In genomic region chr1:184771202-184771890, GRCm38 (mm10) we compare ENCODE assay signal across 8 mouse cellular contexts. TPM values are rescaled to one million over a fixed set of nuclear protein-coding genes. Genes with fewer than 3 reads are reported as not detected.
A peak's percentile ranks its signal among the peaks of the same experiment; 100 is the strongest.
DNase-seq lines count a peak whose midpoint lies in the region; ATAC-seq and TF ChIP-seq lines count a peak whose summit lies in the region.

No protein-coding gene starts in this region.

- ATAC-seq in heart, embryonic 15.5 days (replicated peaks; ENCODE audit: insufficient number of reproducible peaks, insufficient read depth, low FRiP score, low read depth): peak; percentile 62; the same call in 1 of the 2 replicates
- ATAC-seq in liver, embryonic 15.5 days (ENCODE audit: insufficient read depth): peak; percentile 59
- ATAC-seq in neural tube, embryonic 13.5 days (ENCODE audit: low read depth): peak; percentile 43; the same call in 1 of the 2 replicates

- H3K4me2 ChIP-seq in heart, embryonic 15.5 days: peak overlapping the region; percentile 58
- peak overlapping the region; percentile 34 for H3K4me2 ChIP-seq in liver, embryonic 15.5 days
- peak overlapping the region; percentile 22; the same call in 1 of the 2 replicates for H3K4me2 ChIP-seq in neural tube, embryonic 13.5 days

- DNase-seq in CD4-positive, CD25-positive, alpha-beta regulatory T cell, adult 2 months (ENCODE audit: low read depth, low spot score): peak; percentile 77
- peak; percentile 34 for DNase-seq in c-Kit-negative CD71-positive TER-119-positive erythroid progenitor cells, embryonic 14.5 days (ENCODE audit: low read depth, low spot score)
- DNase-seq in forebrain, embryonic 10.5 days (ENCODE audit: extremely low spot score, low spot score): peak; percentile 80
- DNase-seq in kidney, postnatal 14 days: peak; percentile 81

- TF ChIP-seq POLR2A in testis, adult 2 months (IDR thresholded peaks at IDR 0.05; ENCODE audit: control insufficient read depth, low read depth, low read length): no peak

- peaks cover 15% of the 10 kb centered on the region for H3K27me3 ChIP-seq in forebrain, embryonic 10.5 days (ENCODE audit: poor library complexity, severe bottlenecking)
- 0 out of 2 replicates have a peak, but pooled peaks cover 5% of the 10 kb centered on the region for H3K27me3 ChIP-seq in heart, embryonic 15.5 days
- H3K27me3 ChIP-seq in liver, embryonic 15.5 days: peaks cover 6% of the 10 kb centered on the region
- H3K27me3 ChIP-seq in neural tube, embryonic 13.5 days: peaks cover 9% of the 10 kb centered on the region; the same call in 1 of the 2 replicates
- H3K27me3 ChIP-seq in testis, adult 2 months (ENCODE audit: control insufficient read depth, insufficient read depth, low read length): no peaks in the 10 kb centered on the region

- H3K4me1 ChIP-seq in forebrain, embryonic 10.5 days: peaks cover 10% of the 10 kb centered on the region
- peaks cover 12% of the 10 kb centered on the region for H3K4me1 ChIP-seq in heart, embryonic 15.5 days (replicated peaks)
- H3K4me1 ChIP-seq in liver, embryonic 15.5 days (replicated peaks): peaks cover 9% of the 10 kb centered on the region
- H3K4me1 ChIP-seq in neural tube, embryonic 13.5 days (replicated peaks): 0 out of 2 replicates have a peak, but pooled peaks cover 3% of the 10 kb centered on the region
- H3K4me1 ChIP-seq in testis, adult 2 months (ENCODE audit: control insufficient read depth, insufficient read depth, low read length): peaks cover 6% of the 10 kb centered on the region

- H3K9me3 ChIP-seq in forebrain, embryonic 10.5 days: no peaks in the 10 kb centered on the region
- H3K9me3 ChIP-seq in heart, embryonic 15.5 days (replicated peaks): no peaks in the 10 kb centered on the region
- no peaks in the 10 kb centered on the region for H3K9me3 ChIP-seq in liver, embryonic 15.5 days (replicated peaks)
- no peaks in the 10 kb centered on the region for H3K9me3 ChIP-seq in neural tube, embryonic 13.5 days

- no peak overlapping the region for H3K27ac ChIP-seq in forebrain, embryonic 10.5 days
- H3K27ac ChIP-seq in heart, embryonic 15.5 days: peak overlapping the region; percentile 53
- H3K27ac ChIP-seq in liver, embryonic 15.5 days (replicated peaks): no peak overlapping the region
- no peak overlapping the region for H3K27ac ChIP-seq in neural tube, embryonic 13.5 days (replicated peaks)
- no peak overlapping the region for H3K27ac ChIP-seq in testis, adult 2 months (ENCODE audit: control insufficient read depth, insufficient read depth, low read depth, low read length)

- peak; percentile 88 for TF ChIP-seq CTCF in testis, adult 2 months (IDR thresholded peaks at IDR 0.05; ENCODE audit: control insufficient read depth, insufficient read depth, insufficient replicate concordance, low read depth, low read length)

- peak overlapping the region; percentile 24; the same call in 1 of the 2 replicates for H3K4me3 ChIP-seq in forebrain, embryonic 10.5 days
- peak overlapping the region; percentile 19 for H3K4me3 ChIP-seq in heart, embryonic 15.5 days
- H3K4me3 ChIP-seq in liver, embryonic 15.5 days (replicated peaks): no peak overlapping the region
- H3K4me3 ChIP-seq in neural tube, embryonic 13.5 days: no peak overlapping the region
- peak overlapping the region; percentile 60 for H3K4me3 ChIP-seq in testis, adult 2 months (ENCODE audit: control insufficient read depth, low read depth, low read length)

- 27% methylated on average over 18 of the region's 18 CpGs for WGBS in forebrain, embryonic 10.5 days
- 7% methylated on average over 18 of the region's 18 CpGs for WGBS in heart, embryonic 15.5 days
- WGBS in liver, embryonic 15.5 days (ENCODE audit: insufficient replicate concordance): 3% methylated on average over 18 of the region's 18 CpGs
- 29% methylated on average over 18 of the region's 18 CpGs for WGBS in neural tube, embryonic 13.5 days

- 0 out of 2 replicates have a peak overlapping the region, but pooled peaks have one; percentile 17 for H3K9ac ChIP-seq in heart, embryonic 15.5 days
- no peak overlapping the region for H3K9ac ChIP-seq in liver, embryonic 15.5 days
- H3K9ac ChIP-seq in neural tube, embryonic 13.5 days: no peak overlapping the region

- H3K36me3 ChIP-seq in forebrain, embryonic 10.5 days (replicated peaks): no peaks in the 10 kb centered on the region
- no peaks in the 10 kb centered on the region for H3K36me3 ChIP-seq in heart, embryonic 15.5 days
- H3K36me3 ChIP-seq in liver, embryonic 15.5 days (replicated peaks): no peaks in the 10 kb centered on the region
- no peaks in the 10 kb centered on the region for H3K36me3 ChIP-seq in neural tube, embryonic 13.5 days
- no peaks in the 10 kb centered on the region for H3K36me3 ChIP-seq in testis, adult 2 months (ENCODE audit: control insufficient read depth, insufficient read depth, low read length)

RNA-seq across cellular contexts. Expression of gene Hlx, which starts 38.9 kb away (rescaled TPM):
- 3.2 and 3.3 TPM in 2 replicates for polyA plus RNA-seq in forebrain, embryonic 10.5 days (2016; fragmentation: Nextera tagmentation; extraction: Ambion mirVana)
- polyA plus RNA-seq in heart, embryonic 15.5 days (2015; fragmentation: Nextera tagmentation; extraction: Ambion mirVana): 10.9 and 12.0 TPM in 2 replicates
- polyA plus RNA-seq in liver, embryonic 15.5 days (2015; fragmentation: Nextera tagmentation; extraction: Ambion mirVana): 8.1 and 8.4 TPM in 2 replicates
- 4.1 and 5.1 TPM in 2 replicates for polyA plus RNA-seq in neural tube, embryonic 13.5 days (2015; fragmentation: Nextera tagmentation; extraction: Ambion mirVana)
- polyA plus RNA-seq in testis, adult 2 months (2012; rRNA removed): 0.28 and 0.51 TPM in 2 replicates

RNA-seq across cellular contexts. Expression of gene Marc1, which starts 39.8 kb away (rescaled TPM):
- polyA plus RNA-seq in forebrain, embryonic 10.5 days (2016; fragmentation: Nextera tagmentation; extraction: Ambion mirVana): not detected in 2 replicates
- polyA plus RNA-seq in heart, embryonic 15.5 days (2015; fragmentation: Nextera tagmentation; extraction: Ambion mirVana): 0.39 TPM in 1 of 2 replicates, not detected in the other
- polyA plus RNA-seq in liver, embryonic 15.5 days (2015; fragmentation: Nextera tagmentation; extraction: Ambion mirVana): 40.0 and 41.7 TPM in 2 replicates
- not detected in 2 replicates for polyA plus RNA-seq in neural tube, embryonic 13.5 days (2015; fragmentation: Nextera tagmentation; extraction: Ambion mirVana)
- 0.24 TPM in 1 of 2 replicates, not detected in the other for polyA plus RNA-seq in testis, adult 2 months (2012; rRNA removed)

Comparison
In these comparisons a context has a peak if more than half of its experiments do, and no peak if none do; other contexts are left out.
1. H3K4me3 ChIP-seq: peak in forebrain, embryonic 10.5 days (single experiment), heart, embryonic 15.5 days (single experiment) and testis, adult 2 months (single experiment); none in liver, embryonic 15.5 days (single experiment) and neural tube, embryonic 13.5 days (single experiment).
2. RNA of gene Marc1, which starts 39.8 kb away (polyA plus RNA-seq): 40.0 to 41.7 TPM in liver, embryonic 15.5 days; not detected in neural tube, embryonic 13.5 days, not detected in forebrain, embryonic 10.5 days, 0.39 TPM in heart, embryonic 15.5 days and 0.24 TPM in testis, adult 2 months; every median in the first group is over 10 times any median in the second.
3. Peak in every context shown above with its lines, with median percentiles within 50 percentile points of each other: DNase-seq, ATAC-seq and H3K4me2 ChIP-seq.